Mouse (Mus musculus): Measurements from ENCODE around the gene 1810049J17Rik.

DNA sequence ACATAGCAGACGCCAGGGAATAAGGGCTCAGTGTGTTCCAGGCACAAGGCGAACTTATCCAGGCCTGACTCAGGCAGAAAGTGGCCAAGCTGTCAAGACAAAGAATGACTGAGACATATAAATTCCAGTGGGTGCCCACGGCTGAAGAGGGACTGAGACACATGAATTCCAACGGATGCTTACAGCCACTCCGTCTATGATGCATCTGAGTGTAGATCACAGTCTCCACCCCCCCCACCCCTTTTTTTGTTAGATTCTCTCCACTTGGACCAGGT, 36.2 kb downstream of the 1810049J17Rik start:
- TF ChIP-seq MYOG (IDR thresholded peaks at IDR 0.05; ENCODE audit: control insufficient read depth in 1 of 3, insufficient read depth in 1 of 3, insufficient read length in 2 of 3, low read depth in 2 of 3) (no peak), MAX (IDR thresholded peaks at IDR 0.05; ENCODE audit: low read depth) (no peak), POLR2A (IDR thresholded peaks at IDR 0.05; ENCODE audit: insufficient read length, low read depth) (no peak), REST (IDR thresholded peaks at IDR 0.05; ENCODE audit: insufficient read depth, insufficient read length) (no peak), MYOD1 (IDR thresholded peaks at IDR 0.05; ENCODE audit: control insufficient read depth in 1 of 3, insufficient read length in 2 of 3, low read depth in 2 of 3) (no peak), USF1 (IDR thresholded peaks at IDR 0.05; ENCODE audit: low read depth) (no peak)
